Mouse (Mus musculus) kidney, postnatal 0 days (tissue): ENCODE results near the gene Myadm. TPM values are rescaled to one million over a fixed set of nuclear protein-coding genes. Genes with fewer than 3 reads are reported as not detected.
A peak's percentile ranks its signal among the peaks of the same experiment; 100 is the strongest.

Source experiments
- ATAC-seq: fragments of 200-750 bp; cut with Nextera tagmentation; replicated peaks from 2 replicates; pipeline ENCODE4 v1.8.0; 2017; ENCODE audit warnings: low read depth, moderate number of reproducible peaks, moderate TSS enrichment, moderate library complexity; ENCODE audit not compliant: low FRiP score
- DNase-seq: peaks from one replicate; pipeline ENCODE4 v3.0.0-alpha.2; 2016; ENCODE audit warnings: low spot score
- H3K27ac ChIP-seq: fragments of 300-500 bp; sonication (generic); 2 replicates; pipeline ENCODE4 v1.5.1; 2014; ENCODE audit warnings: mild to moderate bottlenecking
- H3K27me3 ChIP-seq: fragments of 300-500 bp; sonication (generic); 2 replicates; pipeline ENCODE4 v1.6.1; 2014; ENCODE audit warnings: low read length, mixed read lengths; ENCODE audit not compliant: insufficient read depth
- H3K36me3 ChIP-seq: fragments of 300-500 bp; sonication (generic); 2 replicates; pipeline ENCODE4 v1.6.1; 2014; ENCODE audit warnings: low read length, mixed read lengths; ENCODE audit not compliant: insufficient read depth
- H3K4me1 ChIP-seq: fragments of 300-500 bp; sonication (generic); replicated peaks from 2 replicates; pipeline ENCODE4 v1.6.1; 2014; ENCODE audit warnings: antibody characterized with exemption, low read length, mixed read lengths; ENCODE audit not compliant: insufficient read depth
- H3K4me2 ChIP-seq: fragments of 300-500 bp; sonication (generic); 2 replicates; pipeline ENCODE4 v1.6.1; 2014; ENCODE audit warnings: mild to moderate bottlenecking, low read length, moderate library complexity, mixed read lengths
- H3K4me3 ChIP-seq: fragments of 300-500 bp; sonication (generic); replicated peaks from 2 replicates; pipeline ENCODE4 v1.5.1; 2014; ENCODE audit warnings: low read depth, low read length
- H3K9ac ChIP-seq: fragments of 300-500 bp; sonication (generic); 2 replicates; pipeline ENCODE4 v1.6.1; 2014; ENCODE audit warnings: low read depth, low read length
- H3K9me3 ChIP-seq: fragments of 300-500 bp; sonication (generic); replicated peaks from 2 replicates; pipeline ENCODE4 v1.6.1; 2016; ENCODE audit warnings: low read length, inconsistent platforms, mixed read lengths
- CTCF ChIP-seq: IDR thresholded peaks from 2 replicates; pipeline ENCODE4 v1.5.1; 2016; ENCODE audit warnings: antibody characterized with exemption, low read depth, mild to moderate bottlenecking, moderate library complexity
- WGBS: fragments of 180-500 bp; shearing (Covaris S2); extraction: QIAGEN DNeasy Blood & Tissue Kit; methylation state at CpG from one replicate; pipeline ENCODE4 v1.1.7; 2014; 5-methylcytosine and 5-hydroxymethylcytosine counted together
- polyA plus RNA-seq: library from polyadenylated mRNA; unstranded; fragments of >200 nt; fragmentation: Nextera tagmentation; extraction: Ambion mirVana; gene quantifications from 2 replicates; pipeline ENCODE4 v1.2.1, GENCODE M21; 2015

The Myadm gene
- polyA plus RNA-seq, 1 experiment from 2014 or later, result 73.0 TPM

- peak; percentile 77 for DNase-seq
Measured at GRCm38 (mm10) chr7:3301628-3302555, 13.0 kb downstream of the Myadm start.

GRCm38 (mm10) chr7:3302556-3303275 is 13.8 kb downstream of the Myadm start:
- Histone ChIP-seq H3K4me2 (peak overlapping the region; percentile 61), H3K4me1 (peaks cover 23% of the 10 kb centered on the region), H3K4me3 (peak overlapping the region; percentile 28), H3K36me3 (peaks cover 5% of the 10 kb centered on the region), H3K27me3 (peaks cover 16% of the 10 kb centered on the region), H3K9me3 (no peaks in the 10 kb centered on the region), H3K9ac (0 out of 2 replicates have a peak overlapping the region, but pooled peaks have one; percentile 28), H3K27ac (no peak overlapping the region)
- DNase-seq (peak; percentile 81), ATAC-seq (peak; percentile 15; the same call in 1 of the 2 replicates)
- TF ChIP-seq CTCF, result peak; percentile 63; the same call in 1 of the 2 replicates
- 3% methylated on average over 16 of the region's 16 CpGs for WGBS

More at GRCm38 (mm10) chr7:3301628-3302555, 13.0 kb downstream of the Myadm start:
- peak overlapping the region; percentile 61 for H3K4me2 ChIP-seq
- no peaks in the 10 kb centered on the region for H3K9me3 ChIP-seq
- TF ChIP-seq CTCF, result no peak
- peak overlapping the region; percentile 28; the same call in 1 of the 2 replicates for H3K9ac ChIP-seq
- peaks cover 23% of the 10 kb centered on the region for H3K4me1 ChIP-seq
- peak overlapping the region; percentile 26; the same call in 1 of the 2 replicates for H3K4me3 ChIP-seq
- H3K27ac ChIP-seq, result no peak overlapping the region
- WGBS, result 7% methylated on average over 33 of the region's 33 CpGs
- peaks cover 16% of the 10 kb centered on the region for H3K27me3 ChIP-seq
- ATAC-seq, result 0 out of 2 replicates have a peak, but pooled peaks have one; percentile 27
- H3K36me3 ChIP-seq, result peaks cover 13% of the 10 kb centered on the region

- peaks cover 3% of the 10 kb centered on the region; the same call in 1 of the 2 replicates for H3K36me3 ChIP-seq
- H3K4me3 ChIP-seq, result peak overlapping the region; percentile 28
- ATAC-seq (peak; percentile 66), DNase-seq (peak; percentile 45)
- H3K4me1 ChIP-seq, result peaks cover 23% of the 10 kb centered on the region
- peaks cover 16% of the 10 kb centered on the region for H3K27me3 ChIP-seq
- peak overlapping the region; percentile 28; the same call in 1 of the 2 replicates for H3K9ac ChIP-seq
- TF ChIP-seq CTCF, result no peak
- no peaks in the 10 kb centered on the region for H3K9me3 ChIP-seq
- under 1% methylated on average over 28 of the region's 29 CpGs for WGBS
- H3K27ac ChIP-seq, result no peak overlapping the region
- peak overlapping the region; percentile 61 for H3K4me2 ChIP-seq
Measured at GRCm38 (mm10) chr7:3303276-3303781, 14.4 kb downstream of the Myadm start.

GRCm38 (mm10) chr7:3303789-3304188 is 14.9 kb downstream of the Myadm start:
- 4% methylated on average over 12 of the region's 12 CpGs for WGBS
- Histone ChIP-seq H3K4me1 (peaks cover 23% of the 10 kb centered on the region), H3K4me2 (peak overlapping the region; percentile 61), H3K27ac (no peak overlapping the region), H3K9me3 (no peaks in the 10 kb centered on the region), H3K9ac (peak overlapping the region; percentile 28; the same call in 1 of the 2 replicates), H3K36me3 (peaks cover 3% of the 10 kb centered on the region; the same call in 1 of the 2 replicates), H3K4me3 (peak overlapping the region; percentile 28), H3K27me3 (peaks cover 16% of the 10 kb centered on the region)
- DNase-seq (no peak), ATAC-seq (no peak)
- no peak; the same call in 1 of the 2 replicates for TF ChIP-seq CTCF

- no peak overlapping the region for H3K27ac ChIP-seq
- H3K27me3 ChIP-seq, result peaks cover 16% of the 10 kb centered on the region
- no peak for DNase-seq
- H3K4me2 ChIP-seq, result no peak overlapping the region
- TF ChIP-seq CTCF, result no peak
- peaks cover 3% of the 10 kb centered on the region; the same call in 1 of the 2 replicates for H3K36me3 ChIP-seq
- 4% methylated on average over 10 of the region's 10 CpGs for WGBS
- no peak for ATAC-seq
- H3K4me1 ChIP-seq, result peaks cover 23% of the 10 kb centered on the region
- no peak overlapping the region for H3K4me3 ChIP-seq
- no peak overlapping the region for H3K9ac ChIP-seq
- no peaks in the 10 kb centered on the region for H3K9me3 ChIP-seq
Measured at GRCm38 (mm10) chr7:3304298-3304697, 15.4 kb downstream of the Myadm start.
